Mouse (Mus musculus) testis, adult 2 months (tissue): ENCODE measurements around the gene Vwa8. TPM values are rescaled to one million over a fixed set of nuclear protein-coding genes. Genes with fewer than 3 reads are reported as not detected.

Experiments
- H3K27ac ChIP-seq: fragments of 200-500 bp; 2 replicates; pipeline ENCODE4 v1.5.1; 2012; ENCODE audit warnings: low read depth, low read length; ENCODE audit not compliant: control insufficient read depth, insufficient read depth
- H3K27me3 ChIP-seq: fragments of 200-500 bp; 2 replicates; pipeline ENCODE4 v1.6.1; 2012; ENCODE audit warnings: mild to moderate bottlenecking, low read length, moderate library complexity; ENCODE audit not compliant: control insufficient read depth, insufficient read depth
- H3K36me3 ChIP-seq: fragments of 200-500 bp; 2 replicates; pipeline ENCODE4 v1.6.1; 2012; ENCODE audit warnings: mild to moderate bottlenecking, low read length; ENCODE audit not compliant: control insufficient read depth, insufficient read depth
- H3K4me1 ChIP-seq: fragments of 200-500 bp; 2 replicates; pipeline ENCODE4 v1.6.1; 2012; ENCODE audit warnings: low read length; ENCODE audit not compliant: control insufficient read depth, insufficient read depth
- H3K4me3 ChIP-seq: fragments of 200-500 bp; 2 replicates; pipeline ENCODE4 v1.5.1; 2012; ENCODE audit warnings: low read depth, mild to moderate bottlenecking, low read length, moderate library complexity, mixed read lengths; ENCODE audit not compliant: control insufficient read depth
- CTCF ChIP-seq: fragments of 200-500 bp; IDR thresholded peaks from 2 replicates; pipeline ENCODE4 v1.5.1; 2012; ENCODE audit warnings: low read depth, mild to moderate bottlenecking, inconsistent platforms, low read length, moderate library complexity; ENCODE audit not compliant: control insufficient read depth, insufficient read depth, insufficient replicate concordance
- POLR2A ChIP-seq: fragments of 200-500 bp; IDR thresholded peaks from 2 replicates; pipeline ENCODE4 v1.6.1; 2012; ENCODE audit warnings: low read depth, mild to moderate bottlenecking, inconsistent platforms, low read length, moderate library complexity; ENCODE audit not compliant: control insufficient read depth
- polyA plus RNA-seq: library from polyadenylated mRNA; depleted of rRNA; stranded (reverse); fragments of >200 nt; gene quantifications from 2 replicates; pipeline ENCODE4 v1.2.3, GENCODE M21; 2012; rRNA removed

The Vwa8 gene
- polyA plus RNA-seq = 15.6 and 15.9 TPM in 2 replicates

- Histone ChIP-seq H3K4me3 (peak within 1 kb of the TSS; percentile 98), H3K27me3 (no peaks in the 10 kb centered on the region), H3K36me3 (no peaks in the 10 kb centered on the region), H3K4me1 (peaks cover 4% of the 10 kb centered on the region), H3K27ac (peak within 1 kb of the TSS; percentile 79)
- TF ChIP-seq POLR2A (peak; percentile 46; the same call in 1 of the 2 replicates), CTCF (no peak)
Measured at GRCm38 (mm10) chr14:78848941-78849911, at the start of gene Vwa8. TSS of gene Vwa8 (plus strand) at chr14:78849052.

GRCm38 (mm10) chr14:78802378-78802777 is 46.5 kb upstream of the Vwa8 start:
- H3K4me3 ChIP-seq = no peak overlapping the region
- H3K27ac ChIP-seq = no peak overlapping the region
- no peaks in the 10 kb centered on the region for H3K4me1 ChIP-seq
- no peaks in the 10 kb centered on the region for H3K27me3 ChIP-seq
- no peaks in the 10 kb centered on the region for H3K36me3 ChIP-seq
- TF ChIP-seq POLR2A (no peak), CTCF (no peak)

GRCm38 (mm10) chr14:78803924-78804323 is 44.9 kb upstream of the Vwa8 start:
- Histone ChIP-seq H3K27ac (no peak overlapping the region), H3K4me1 (no peaks in the 10 kb centered on the region), H3K4me3 (no peak overlapping the region), H3K27me3 (no peaks in the 10 kb centered on the region), H3K36me3 (no peaks in the 10 kb centered on the region)
- TF ChIP-seq POLR2A (no peak), CTCF (no peak)

- H3K27ac ChIP-seq = no peak overlapping the region
- H3K36me3 ChIP-seq = no peaks in the 10 kb centered on the region
- TF ChIP-seq CTCF (no peak), POLR2A (no peak)
- H3K4me1 ChIP-seq = no peaks in the 10 kb centered on the region
- no peaks in the 10 kb centered on the region for H3K27me3 ChIP-seq
- H3K4me3 ChIP-seq = no peak overlapping the region
Measured at GRCm38 (mm10) chr14:78812896-78813295, 36.0 kb upstream of the Vwa8 start.

- Histone ChIP-seq H3K4me1 (no peaks in the 10 kb centered on the region), H3K27me3 (no peaks in the 10 kb centered on the region), H3K27ac (no peak overlapping the region), H3K36me3 (no peaks in the 10 kb centered on the region), H3K4me3 (no peak overlapping the region)
- TF ChIP-seq CTCF (no peak), POLR2A (no peak)
Measured at GRCm38 (mm10) chr14:78816411-78816810, 32.4 kb upstream of the Vwa8 start.

GRCm38 (mm10) chr14:78817651-78818050 is 31.2 kb upstream of the Vwa8 start:
- Histone ChIP-seq H3K4me1 (no peaks in the 10 kb centered on the region), H3K36me3 (no peaks in the 10 kb centered on the region), H3K27ac (no peak overlapping the region), H3K27me3 (no peaks in the 10 kb centered on the region), H3K4me3 (no peak overlapping the region)
- TF ChIP-seq CTCF (no peak), POLR2A (no peak)

- no peak overlapping the region for H3K4me3 ChIP-seq
- no peaks in the 10 kb centered on the region for H3K36me3 ChIP-seq
- H3K27me3 ChIP-seq = no peaks in the 10 kb centered on the region
- no peaks in the 10 kb centered on the region for H3K4me1 ChIP-seq
- no peak for TF ChIP-seq CTCF
- no peak for TF ChIP-seq POLR2A
- no peak overlapping the region for H3K27ac ChIP-seq
Measured at GRCm38 (mm10) chr14:78818406-78818805, 30.4 kb upstream of the Vwa8 start.
